Mouse (Mus musculus): ENCODE measurements around the gene Slc9a9. TPM values are rescaled to one million over a fixed set of nuclear protein-coding genes. Genes with fewer than 3 reads are reported as not detected.

Gene Slc9a9
- polyA plus RNA-seq, 1 experiment from 2014 or later = 4.4 TPM

GRCm38 (mm10) chr9:94712084-94712483 lies 42.4 kb downstream of the Slc9a9 start:
- ATAC-seq (ENCODE audit: low read depth) = no peak
- no peak overlapping the region for H3K9ac ChIP-seq (ENCODE audit: low read length)
- no peaks in the 10 kb centered on the region; the same call in 1 of the 2 replicates for H3K4me1 ChIP-seq (replicated peaks; ENCODE audit: control insufficient read depth, insufficient read depth, low read length)
- H3K27ac ChIP-seq (ENCODE audit: low read length) = no peak overlapping the region
- H3K36me3 ChIP-seq (ENCODE audit: control insufficient read depth, insufficient read depth, low read length) = no peaks in the 10 kb centered on the region
- H3K4me2 ChIP-seq (ENCODE audit: low read depth, low read length) = no peak overlapping the region
- H3K4me3 ChIP-seq (ENCODE audit: low read length) = no peak overlapping the region
- H3K27me3 ChIP-seq (ENCODE audit: control insufficient read depth, insufficient read depth, low read depth, low read length) = no peaks in the 10 kb centered on the region
- 88% methylated on average over 5 of the region's 5 CpGs for WGBS
- H3K9me3 ChIP-seq (ENCODE audit: control insufficient read depth, low read length) = no peaks in the 10 kb centered on the region

GRCm38 (mm10) chr9:94716695-94717094 lies 47.0 kb downstream of the Slc9a9 start:
- no peak overlapping the region for H3K4me3 ChIP-seq (ENCODE audit: low read length)

GRCm38 (mm10) chr9:94723631-94724030 lies 53.9 kb downstream of the Slc9a9 start:
- Histone ChIP-seq H3K9me3 (ENCODE audit: control insufficient read depth, low read length) (no peaks in the 10 kb centered on the region), H3K27me3 (ENCODE audit: control insufficient read depth, insufficient read depth, low read depth, low read length) (no peaks in the 10 kb centered on the region), H3K9ac (ENCODE audit: low read length) (no peak overlapping the region), H3K4me1 (replicated peaks; ENCODE audit: control insufficient read depth, insufficient read depth, low read length) (no peaks in the 10 kb centered on the region), H3K27ac (ENCODE audit: low read length) (no peak overlapping the region), H3K4me2 (ENCODE audit: low read depth, low read length) (no peak overlapping the region), H3K36me3 (ENCODE audit: control insufficient read depth, insufficient read depth, low read length) (no peaks in the 10 kb centered on the region), H3K4me3 (ENCODE audit: low read length) (no peak overlapping the region)
- no peak for ATAC-seq (ENCODE audit: low read depth)
- 71% methylated on average over 2 of the region's 2 CpGs for WGBS

More at GRCm38 (mm10) chr9:94716695-94717094, 47.0 kb downstream of the Slc9a9 start:
- Histone ChIP-seq H3K4me2 (ENCODE audit: low read depth, low read length) (no peak overlapping the region), H3K4me1 (replicated peaks; ENCODE audit: control insufficient read depth, insufficient read depth, low read length) (no peaks in the 10 kb centered on the region; the same call in 1 of the 2 replicates), H3K27ac (ENCODE audit: low read length) (no peak overlapping the region), H3K36me3 (ENCODE audit: control insufficient read depth, insufficient read depth, low read length) (no peaks in the 10 kb centered on the region), H3K27me3 (ENCODE audit: control insufficient read depth, insufficient read depth, low read depth, low read length) (no peaks in the 10 kb centered on the region), H3K9me3 (ENCODE audit: control insufficient read depth, low read length) (no peaks in the 10 kb centered on the region), H3K9ac (ENCODE audit: low read length) (no peak overlapping the region)
- no peak for ATAC-seq (ENCODE audit: low read depth)
- 67% methylated on average over 2 of the region's 2 CpGs for WGBS

GRCm38 (mm10) chr9:94725121-94725520 lies 55.4 kb downstream of the Slc9a9 start:
- 85% methylated on average over 5 of the region's 5 CpGs for WGBS
- ATAC-seq (ENCODE audit: low read depth) = no peak
- no peak overlapping the region for H3K27ac ChIP-seq (ENCODE audit: low read length)

GRCm38 (mm10) chr9:94727457-94727856 lies 57.7 kb downstream of the Slc9a9 start:
- H3K9me3 ChIP-seq (ENCODE audit: control insufficient read depth, low read length) = no peaks in the 10 kb centered on the region
- H3K4me1 ChIP-seq (replicated peaks; ENCODE audit: control insufficient read depth, insufficient read depth, low read length) = no peaks in the 10 kb centered on the region
- no peak overlapping the region for H3K4me2 ChIP-seq (ENCODE audit: low read depth, low read length)
- WGBS = 22% methylated on average over 5 of the region's 5 CpGs
- no peaks in the 10 kb centered on the region for H3K36me3 ChIP-seq (ENCODE audit: control insufficient read depth, insufficient read depth, low read length)
- H3K27me3 ChIP-seq (ENCODE audit: control insufficient read depth, insufficient read depth, low read depth, low read length) = no peaks in the 10 kb centered on the region
- H3K9ac ChIP-seq (ENCODE audit: low read length) = no peak overlapping the region
- no peak overlapping the region for H3K4me3 ChIP-seq (ENCODE audit: low read length)
- no peak for ATAC-seq (ENCODE audit: low read depth)
- no peak overlapping the region for H3K27ac ChIP-seq (ENCODE audit: low read length)

More at GRCm38 (mm10) chr9:94725121-94725520, 55.4 kb downstream of the Slc9a9 start:
- no peaks in the 10 kb centered on the region for H3K9me3 ChIP-seq (ENCODE audit: control insufficient read depth, low read length)
- H3K9ac ChIP-seq (ENCODE audit: low read length) = no peak overlapping the region
- no peaks in the 10 kb centered on the region for H3K27me3 ChIP-seq (ENCODE audit: control insufficient read depth, insufficient read depth, low read depth, low read length)
- no peaks in the 10 kb centered on the region for H3K36me3 ChIP-seq (ENCODE audit: control insufficient read depth, insufficient read depth, low read length)
- no peak overlapping the region for H3K4me3 ChIP-seq (ENCODE audit: low read length)
- H3K4me2 ChIP-seq (ENCODE audit: low read depth, low read length) = no peak overlapping the region
- no peaks in the 10 kb centered on the region for H3K4me1 ChIP-seq (replicated peaks; ENCODE audit: control insufficient read depth, insufficient read depth, low read length)

GRCm38 (mm10) chr9:94730396-94730795 lies 60.7 kb downstream of the Slc9a9 start:
- Histone ChIP-seq H3K27ac (ENCODE audit: low read length) (no peak overlapping the region), H3K4me3 (ENCODE audit: low read length) (no peak overlapping the region), H3K27me3 (ENCODE audit: control insufficient read depth, insufficient read depth, low read depth, low read length) (no peaks in the 10 kb centered on the region), H3K9me3 (ENCODE audit: control insufficient read depth, low read length) (no peaks in the 10 kb centered on the region), H3K9ac (ENCODE audit: low read length) (no peak overlapping the region), H3K36me3 (ENCODE audit: control insufficient read depth, insufficient read depth, low read length) (no peaks in the 10 kb centered on the region), H3K4me2 (ENCODE audit: low read depth, low read length) (no peak overlapping the region), H3K4me1 (replicated peaks; ENCODE audit: control insufficient read depth, insufficient read depth, low read length) (no peaks in the 10 kb centered on the region)
- WGBS = 93% methylated on average over 8 of the region's 8 CpGs
- ATAC-seq (ENCODE audit: low read depth) = no peak

GRCm38 (mm10) chr9:94732136-94732535 lies 62.4 kb downstream of the Slc9a9 start:
- Histone ChIP-seq H3K4me1 (replicated peaks; ENCODE audit: control insufficient read depth, insufficient read depth, low read length) (no peaks in the 10 kb centered on the region), H3K9me3 (ENCODE audit: control insufficient read depth, low read length) (no peaks in the 10 kb centered on the region), H3K36me3 (ENCODE audit: control insufficient read depth, insufficient read depth, low read length) (no peaks in the 10 kb centered on the region), H3K9ac (ENCODE audit: low read length) (no peak overlapping the region), H3K4me3 (ENCODE audit: low read length) (no peak overlapping the region), H3K4me2 (ENCODE audit: low read depth, low read length) (no peak overlapping the region), H3K27ac (ENCODE audit: low read length) (no peak overlapping the region), H3K27me3 (ENCODE audit: control insufficient read depth, insufficient read depth, low read depth, low read length) (no peaks in the 10 kb centered on the region)
- 67% methylated on average over 6 of the region's 6 CpGs for WGBS
- ATAC-seq (ENCODE audit: low read depth) = no peak

- 57% methylated on average over 8 of the region's 8 CpGs for WGBS
- no peak overlapping the region for H3K4me3 ChIP-seq (ENCODE audit: low read length)
- H3K4me2 ChIP-seq (ENCODE audit: low read depth, low read length) = no peak overlapping the region
- H3K4me1 ChIP-seq (replicated peaks; ENCODE audit: control insufficient read depth, insufficient read depth, low read length) = no peaks in the 10 kb centered on the region
- H3K27me3 ChIP-seq (ENCODE audit: control insufficient read depth, insufficient read depth, low read depth, low read length) = no peaks in the 10 kb centered on the region
- H3K36me3 ChIP-seq (ENCODE audit: control insufficient read depth, insufficient read depth, low read length) = no peaks in the 10 kb centered on the region
- no peaks in the 10 kb centered on the region for H3K9me3 ChIP-seq (ENCODE audit: control insufficient read depth, low read length)
- no peak overlapping the region for H3K9ac ChIP-seq (ENCODE audit: low read length)
- peak; percentile 34; the same call in 1 of the 2 replicates for ATAC-seq (ENCODE audit: low read depth)
- H3K27ac ChIP-seq (ENCODE audit: low read length) = no peak overlapping the region
Measured at GRCm38 (mm10) chr9:94732599-94733287, 63.0 kb downstream of the Slc9a9 start.

- no peak overlapping the region for H3K4me2 ChIP-seq (ENCODE audit: low read depth, low read length)
- ATAC-seq (ENCODE audit: low read depth) = no peak
- no peaks in the 10 kb centered on the region for H3K4me1 ChIP-seq (replicated peaks; ENCODE audit: control insufficient read depth, insufficient read depth, low read length)
- WGBS = 78% methylated on average over 1 of the region's 1 CpGs
- H3K27ac ChIP-seq (ENCODE audit: low read length) = no peak overlapping the region
- no peak overlapping the region for H3K9ac ChIP-seq (ENCODE audit: low read length)
- H3K9me3 ChIP-seq (ENCODE audit: control insufficient read depth, low read length) = no peaks in the 10 kb centered on the region
- H3K4me3 ChIP-seq (ENCODE audit: low read length) = no peak overlapping the region
- H3K36me3 ChIP-seq (ENCODE audit: control insufficient read depth, insufficient read depth, low read length) = no peaks in the 10 kb centered on the region
- H3K27me3 ChIP-seq (ENCODE audit: control insufficient read depth, insufficient read depth, low read depth, low read length) = no peaks in the 10 kb centered on the region
Measured at GRCm38 (mm10) chr9:94734320-94734719, 64.6 kb downstream of the Slc9a9 start.

All from lung, embryonic 16.5 days (tissue).